Mouse (Mus musculus): ENCODE data around the gene Usp15.

- TF ChIP-seq POLR2A (IDR thresholded peaks at IDR 0.05; ENCODE audit: extremely low read depth, insufficient read depth, low read length) (peak; percentile 72), CTCF (IDR thresholded peaks at IDR 0.05; ENCODE audit: low read depth, low read length) (no peak)
Measured at GRCm38 (mm10) chr10:123076245-123077023, 120.4 kb downstream of the Usp15 start, which contains the start of gene Mon2.

Measured in liver, adult 2 months (tissue).